Mouse (Mus musculus): Measurements from ENCODE around the gene Tubb2b. TPM values are rescaled to one million over a fixed set of nuclear protein-coding genes. Genes with fewer than 3 reads are reported as not detected.
A peak's percentile ranks its signal among the peaks of the same experiment; 100 is the strongest.

Tubb2b gene
- polyA plus RNA-seq, 1 experiment from 2014 or later = 66.5 TPM

GRCm38 (mm10) chr13:34153254-34154011, 23.2 kb upstream of the Tubb2b start:
- H3K27ac ChIP-seq = no peak overlapping the region

DNA sequence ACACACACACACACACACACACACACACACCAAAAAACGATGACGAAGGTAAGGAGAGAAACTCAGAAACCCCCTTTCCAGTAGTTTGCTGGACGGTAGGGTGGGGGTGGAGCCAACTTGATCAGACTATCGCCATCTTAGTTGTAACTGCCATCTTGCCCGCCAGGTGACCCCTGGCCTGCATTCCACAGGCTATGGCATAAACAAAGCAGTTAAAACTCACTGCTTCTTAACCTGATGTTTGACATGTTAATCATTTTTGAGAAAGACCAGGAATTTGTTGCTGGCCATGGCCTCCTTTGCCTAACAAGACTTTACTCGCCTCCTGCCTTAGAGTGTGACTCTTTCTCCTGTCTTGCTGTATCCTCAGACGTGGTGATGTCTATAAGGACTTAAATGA, 22.4 kb upstream of the Tubb2b start:
- Histone ChIP-seq H3K9ac (no peak overlapping the region), H3K36me3 (no peaks in the 10 kb centered on the region), H3K4me3 (no peak overlapping the region), H3K9me3 (no peaks in the 10 kb centered on the region), H3K27me3 (no peaks in the 10 kb centered on the region), H3K4me2 (replicated peaks) (no peak overlapping the region), H3K4me1 (peaks cover 20% of the 10 kb centered on the region), H3K27ac (no peak overlapping the region)
- no peak for ATAC-seq (ENCODE audit: insufficient number of reproducible peaks, insufficient read depth, low FRiP score, low TSS enrichment)
- WGBS = 52% methylated on average over 7 of the region's 7 CpGs

More at GRCm38 (mm10) chr13:34153254-34154011, 23.2 kb upstream of the Tubb2b start:
- H3K4me3 ChIP-seq = no peak overlapping the region
- peaks cover 20% of the 10 kb centered on the region for H3K4me1 ChIP-seq
- no peak overlapping the region for H3K9ac ChIP-seq
- no peak for ATAC-seq (ENCODE audit: insufficient number of reproducible peaks, insufficient read depth, low FRiP score, low TSS enrichment)
- 79% methylated on average over 4 of the region's 5 CpGs for WGBS
- no peaks in the 10 kb centered on the region for H3K27me3 ChIP-seq
- no peak overlapping the region for H3K4me2 ChIP-seq (replicated peaks)
- H3K9me3 ChIP-seq = no peaks in the 10 kb centered on the region
- no peaks in the 10 kb centered on the region for H3K36me3 ChIP-seq

DNA sequence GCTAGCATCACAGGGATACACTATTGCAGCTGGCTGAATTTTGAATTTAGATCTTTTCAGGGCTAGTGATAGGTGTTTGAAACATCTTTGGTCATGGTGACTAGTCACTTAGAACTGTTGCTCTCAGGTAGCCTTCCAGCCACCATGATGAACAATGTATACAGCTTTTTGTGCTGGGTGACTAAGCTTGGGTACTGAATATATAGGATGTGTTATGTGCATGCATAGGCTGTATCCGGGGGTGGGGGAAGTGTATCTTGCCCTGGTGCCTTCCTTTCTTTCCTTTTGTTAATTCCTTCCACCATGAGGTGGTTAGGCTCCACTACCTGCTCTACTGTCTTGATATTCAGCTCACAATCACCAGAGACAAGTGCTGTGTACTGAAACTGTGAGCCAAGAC, 21.2 kb upstream of the Tubb2b start:
- Histone ChIP-seq H3K9me3 (no peaks in the 10 kb centered on the region), H3K4me3 (no peak overlapping the region), H3K4me2 (replicated peaks) (no peak overlapping the region), H3K9ac (no peak overlapping the region), H3K27me3 (no peaks in the 10 kb centered on the region), H3K36me3 (no peaks in the 10 kb centered on the region), H3K4me1 (peaks cover 20% of the 10 kb centered on the region), H3K27ac (no peak overlapping the region)
- ATAC-seq (ENCODE audit: insufficient number of reproducible peaks, insufficient read depth, low FRiP score, low TSS enrichment) = no peak
- WGBS = 85% methylated on average over 1 of the region's 1 CpGs

DNA sequence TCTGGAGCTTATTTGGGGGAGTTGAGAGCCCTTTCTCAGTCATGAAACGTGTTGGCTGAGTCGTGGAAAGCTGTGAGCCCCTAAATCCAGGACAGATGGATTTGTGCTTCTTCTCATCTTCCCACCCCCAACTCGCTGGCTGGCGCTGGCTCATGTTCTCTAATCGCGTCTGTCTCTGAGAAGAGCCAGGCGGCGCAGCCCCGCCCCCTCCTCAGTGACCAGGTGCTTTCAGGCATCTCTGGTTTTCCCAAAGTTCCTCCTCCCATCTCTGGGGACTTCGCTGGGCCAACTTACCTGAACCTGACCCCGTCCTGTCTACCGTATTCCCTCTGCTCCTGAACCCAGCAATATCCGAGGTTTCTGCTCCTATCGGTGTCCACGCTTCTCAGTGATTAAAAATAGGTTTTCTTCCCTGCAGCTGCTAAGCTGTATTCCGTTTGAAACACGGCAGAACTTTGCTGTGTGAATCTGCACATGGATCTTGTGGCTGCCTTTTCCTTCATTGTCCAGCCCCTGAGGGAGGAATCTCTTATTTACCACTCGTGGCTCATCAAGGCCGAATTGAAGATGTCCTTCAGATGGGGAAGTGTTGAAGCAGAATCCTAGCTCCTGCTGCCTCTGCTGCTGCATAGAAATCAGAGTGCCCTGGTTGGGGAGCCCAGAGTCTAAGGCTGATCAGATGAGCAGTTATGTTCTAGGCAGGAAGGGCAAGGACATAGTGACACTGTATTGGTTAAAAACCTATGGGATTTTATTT, 20.2 kb upstream of the Tubb2b start:
- no peaks in the 10 kb centered on the region for H3K36me3 ChIP-seq
- H3K4me1 ChIP-seq = peaks cover 20% of the 10 kb centered on the region
- H3K27ac ChIP-seq = peak overlapping the region; percentile 90
- peak overlapping the region; percentile 28; the same call in 1 of the 2 replicates for H3K9ac ChIP-seq
- H3K4me2 ChIP-seq (replicated peaks) = peak overlapping the region; percentile 37
- no peaks in the 10 kb centered on the region for H3K27me3 ChIP-seq
- no peak for ATAC-seq (ENCODE audit: insufficient number of reproducible peaks, insufficient read depth, low FRiP score, low TSS enrichment)
- WGBS = 9% methylated on average over 19 of the region's 19 CpGs
- no peaks in the 10 kb centered on the region for H3K9me3 ChIP-seq
- H3K4me3 ChIP-seq = no peak overlapping the region

- H3K27me3 ChIP-seq = no peaks in the 10 kb centered on the region
- WGBS = 46% methylated on average over 5 of the region's 5 CpGs
- H3K4me2 ChIP-seq (replicated peaks) = peak overlapping the region; percentile 56
- H3K4me1 ChIP-seq = peaks cover 19% of the 10 kb centered on the region
- peak overlapping the region; percentile 90 for H3K27ac ChIP-seq
- no peaks in the 10 kb centered on the region for H3K9me3 ChIP-seq
- H3K4me3 ChIP-seq = peak overlapping the region; percentile 36
- peak overlapping the region; percentile 47; the same call in 1 of the 2 replicates for H3K9ac ChIP-seq
- no peak for ATAC-seq (ENCODE audit: insufficient number of reproducible peaks, insufficient read depth, low FRiP score, low TSS enrichment)
- no peaks in the 10 kb centered on the region for H3K36me3 ChIP-seq
These were observed 19.4 kb upstream of the Tubb2b start for GRCm38 (mm10) chr13:34149463-34150176.

DNA sequence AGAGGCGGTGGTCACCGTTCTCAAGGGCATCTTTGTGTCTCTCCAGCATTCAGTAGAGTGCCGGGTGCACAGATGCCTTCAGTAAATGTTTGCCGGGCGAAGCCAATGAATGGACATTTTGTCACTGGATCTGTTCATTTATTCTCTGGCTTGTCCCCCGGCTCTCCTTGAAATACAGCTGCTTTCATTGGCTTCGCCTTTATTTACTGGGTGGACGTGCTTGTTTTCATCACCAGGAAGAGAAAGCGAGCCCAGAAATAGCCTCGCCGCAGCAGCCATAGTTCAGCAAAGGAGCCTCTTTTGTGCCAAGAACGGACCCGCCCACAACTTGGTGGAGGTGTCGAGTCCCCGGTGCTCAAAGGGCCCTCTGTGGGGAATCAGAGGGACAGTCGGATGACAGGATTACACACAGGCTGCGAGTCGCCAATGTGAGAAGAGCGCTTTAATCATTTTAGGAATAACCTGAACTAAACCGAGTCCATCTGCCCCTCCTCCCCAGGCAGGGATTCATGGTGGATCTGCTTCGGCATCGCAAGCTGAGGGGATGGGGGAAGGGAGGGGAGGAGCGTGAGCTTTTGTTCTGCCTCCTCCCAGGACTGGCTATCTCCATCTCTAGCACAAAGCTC, 18.6 kb upstream of the Tubb2b start:
- no peaks in the 10 kb centered on the region for H3K27me3 ChIP-seq
- no peaks in the 10 kb centered on the region for H3K9me3 ChIP-seq
- H3K4me3 ChIP-seq = peak overlapping the region; percentile 36
- H3K27ac ChIP-seq = peak overlapping the region; percentile 90
- no peaks in the 10 kb centered on the region for H3K36me3 ChIP-seq
- peaks cover 17% of the 10 kb centered on the region for H3K4me1 ChIP-seq
- peak overlapping the region; percentile 47 for H3K9ac ChIP-seq
- 1% methylated on average over 23 of the region's 23 CpGs for whole genome bisulfite sequencing
- ATAC-seq (ENCODE audit: insufficient number of reproducible peaks, insufficient read depth, low FRiP score, low TSS enrichment) = peak; percentile 55
- H3K4me2 ChIP-seq (replicated peaks) = peak overlapping the region; percentile 56

DNA sequence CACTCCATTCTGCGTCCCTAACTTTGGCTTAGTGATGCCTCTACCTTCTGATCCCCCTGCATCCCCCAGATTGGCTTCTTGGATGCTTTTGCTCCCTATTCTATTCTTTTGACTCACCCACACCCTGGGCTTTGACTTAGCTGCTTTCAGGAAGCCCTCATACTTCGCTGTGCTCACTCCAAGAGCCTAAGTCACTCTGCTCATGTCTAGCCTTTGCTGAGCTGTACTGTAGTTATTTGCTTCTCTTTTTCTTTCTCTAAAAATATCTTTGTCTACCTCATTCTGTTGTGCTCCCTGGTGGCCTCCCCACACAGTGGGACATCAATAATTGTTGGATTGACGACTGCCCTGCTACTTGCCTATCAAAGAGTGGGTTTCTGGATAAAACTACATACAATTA, 17.9 kb upstream of the Tubb2b start:
- no peak overlapping the region for H3K9ac ChIP-seq
- WGBS = 69% methylated on average over 3 of the region's 3 CpGs
- H3K4me3 ChIP-seq = peak overlapping the region; percentile 36; the same call in 1 of the 2 replicates
- H3K4me1 ChIP-seq = peaks cover 17% of the 10 kb centered on the region
- peak overlapping the region; percentile 56 for H3K4me2 ChIP-seq (replicated peaks)
- no peaks in the 10 kb centered on the region for H3K27me3 ChIP-seq
- no peaks in the 10 kb centered on the region for H3K36me3 ChIP-seq
- H3K9me3 ChIP-seq = no peaks in the 10 kb centered on the region
- peak overlapping the region; percentile 90; the same call in 1 of the 2 replicates for H3K27ac ChIP-seq
- no peak for ATAC-seq (ENCODE audit: insufficient number of reproducible peaks, insufficient read depth, low FRiP score, low TSS enrichment)

- H3K27me3 ChIP-seq = no peaks in the 10 kb centered on the region
- no peaks in the 10 kb centered on the region for H3K36me3 ChIP-seq
- ATAC-seq (ENCODE audit: insufficient number of reproducible peaks, insufficient read depth, low FRiP score, low TSS enrichment) = no peak
- H3K9ac ChIP-seq = no peak overlapping the region
- 57% methylated on average over 3 of the region's 3 CpGs for WGBS
- peaks cover 17% of the 10 kb centered on the region for H3K4me1 ChIP-seq
- H3K27ac ChIP-seq = no peak overlapping the region
- H3K4me2 ChIP-seq (replicated peaks) = no peak overlapping the region
- H3K4me3 ChIP-seq = no peak overlapping the region
- no peaks in the 10 kb centered on the region for H3K9me3 ChIP-seq
These were observed 16.6 kb upstream of the Tubb2b start for GRCm38 (mm10) chr13:34146916-34147315.

DNA sequence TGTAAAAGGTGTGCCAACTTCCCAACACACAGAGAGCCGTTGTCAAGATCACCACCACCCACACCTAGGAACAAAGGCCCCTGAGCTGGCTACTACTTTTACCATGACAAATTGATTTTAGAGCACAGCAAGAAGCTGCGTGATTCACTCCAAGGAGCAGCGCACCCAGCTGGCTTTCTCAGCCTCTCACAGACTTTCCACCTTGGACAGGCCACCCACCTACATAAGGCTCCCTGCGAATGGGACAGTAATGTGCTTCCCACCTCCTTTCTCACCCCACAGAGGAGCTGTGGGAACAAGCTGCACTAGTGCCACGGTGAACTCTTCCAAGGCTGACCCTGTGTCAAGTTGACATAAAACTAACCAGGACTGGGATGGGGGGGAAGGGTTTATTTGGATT, 13.1 kb upstream of the Tubb2b start:
- no peaks in the 10 kb centered on the region for H3K36me3 ChIP-seq
- no peak overlapping the region for H3K4me3 ChIP-seq
- no peaks in the 10 kb centered on the region for H3K9me3 ChIP-seq
- H3K9ac ChIP-seq = no peak overlapping the region
- 39% methylated on average over 5 of the region's 5 CpGs for WGBS
- no peak overlapping the region for H3K4me2 ChIP-seq (replicated peaks)
- H3K27me3 ChIP-seq = no peaks in the 10 kb centered on the region
- no peaks in the 10 kb centered on the region for H3K4me1 ChIP-seq
- H3K27ac ChIP-seq = no peak overlapping the region
- ATAC-seq (ENCODE audit: insufficient number of reproducible peaks, insufficient read depth, low FRiP score, low TSS enrichment) = no peak

- no peak for ATAC-seq (ENCODE audit: insufficient number of reproducible peaks, insufficient read depth, low FRiP score, low TSS enrichment)
- H3K9ac ChIP-seq = no peak overlapping the region
- 56% methylated on average over 7 of the region's 7 CpGs for WGBS
- no peak overlapping the region for H3K4me3 ChIP-seq
- peaks cover 19% of the 10 kb centered on the region for H3K4me1 ChIP-seq
- H3K27ac ChIP-seq = no peak overlapping the region
- no peak overlapping the region for H3K4me2 ChIP-seq (replicated peaks)
- no peaks in the 10 kb centered on the region for H3K36me3 ChIP-seq
- H3K27me3 ChIP-seq = no peaks in the 10 kb centered on the region
- H3K9me3 ChIP-seq = no peaks in the 10 kb centered on the region
These were observed 6.3 kb upstream of the Tubb2b start for GRCm38 (mm10) chr13:34136605-34137004.

DNA sequence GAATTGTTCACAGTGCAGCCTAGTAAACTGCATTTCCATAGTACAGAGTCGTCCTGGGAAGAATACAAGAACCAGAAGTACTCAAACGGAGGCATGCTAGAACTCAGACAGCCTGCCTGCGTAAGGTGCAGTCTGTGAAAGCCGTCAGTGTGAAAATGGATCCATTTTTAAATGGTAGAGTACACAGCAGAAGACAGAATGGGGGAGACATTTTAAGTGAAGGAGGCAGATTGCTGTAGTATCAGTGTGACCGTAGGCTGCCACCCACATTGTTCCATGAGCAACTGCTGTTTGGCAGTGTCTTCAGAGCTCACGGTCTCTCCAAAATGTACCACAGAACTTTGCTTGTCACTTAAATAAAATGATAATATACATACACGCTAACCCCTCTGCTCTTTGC, 4.0 kb upstream of the Tubb2b start:
- Histone ChIP-seq H3K4me2 (replicated peaks) (no peak overlapping the region), H3K9me3 (no peaks in the 10 kb centered on the region), H3K27ac (no peak overlapping the region), H3K27me3 (no peaks in the 10 kb centered on the region), H3K4me3 (no peak overlapping the region), H3K9ac (no peak overlapping the region), H3K36me3 (no peaks in the 10 kb centered on the region), H3K4me1 (peaks cover 24% of the 10 kb centered on the region)
- no peak for ATAC-seq (ENCODE audit: insufficient number of reproducible peaks, insufficient read depth, low FRiP score, low TSS enrichment)
- WGBS = 61% methylated on average over 7 of the region's 7 CpGs

All from embryonic facial prominence, embryonic 12.5 days (tissue).